ENCODE assay signal across 16 mouse cellular contexts in genomic region chr17:13254786-13255185, GRCm38 (mm10). TPM values are rescaled to one million over a fixed set of nuclear protein-coding genes. Genes with fewer than 3 reads are reported as not detected.
"Had no signal": no experiment of that assay in that cellular context is flagged by ENCODE, and none has a peak within 500 bp of the region (broad histone marks: within the 10 kb centered on the region; RNA-seq: fewer than 3 reads in every experiment).

No protein-coding gene starts in this region.

RNA-seq across cellular contexts. Expression of gene Smok2b, which starts 24.7 kb away (rescaled TPM):
- total RNA-seq: layer of hippocampus, adult 18-20 months; layer of hippocampus, postnatal 36 days; left cerebral cortex, adult 8-10 months; left cerebral cortex, postnatal 25 days had no signal
- polyA plus RNA-seq: kidney, postnatal 0 days; limb, embryonic 12.5 days; liver, embryonic 11.5 days; liver, embryonic 15.5 days; lung, adult 2 months; lung, postnatal 0 days; midbrain, embryonic 14.5 days; neural tube, embryonic 13.5 days; spleen, adult 2 months; stomach, embryonic 15.5 days; thymus, adult 2 months; urinary bladder, adult 2 months had no signal

RNA-seq across cellular contexts. Expression of gene Smok2a, which starts 33.8 kb away (rescaled TPM):
- total RNA-seq: layer of hippocampus, adult 18-20 months; layer of hippocampus, postnatal 36 days; left cerebral cortex, adult 8-10 months; left cerebral cortex, postnatal 25 days had no signal
- polyA plus RNA-seq: kidney, postnatal 0 days; limb, embryonic 12.5 days; liver, embryonic 11.5 days; liver, embryonic 15.5 days; lung, adult 2 months; lung, postnatal 0 days; midbrain, embryonic 14.5 days; neural tube, embryonic 13.5 days; spleen, adult 2 months; stomach, embryonic 15.5 days; thymus, adult 2 months; urinary bladder, adult 2 months had no signal
